Mouse (Mus musculus) ES-E14 (cell line): Measurements from ENCODE around the gene Nr2e3. TPM values are rescaled to one million over a fixed set of nuclear protein-coding genes. Genes with fewer than 3 reads are reported as not detected.

Experiments used
- DNase-seq: peaks from one replicate; pipeline ENCODE4 v3.0.0-alpha.2; 2013; ENCODE audit warnings: low read depth, low spot score
- H3K27ac ChIP-seq: 2 replicates; pipeline ENCODE4 v1.5.1; 2012; ENCODE audit warnings: low read depth, mild to moderate bottlenecking, low read length, moderate library complexity, mixed read lengths; ENCODE audit not compliant: poor library complexity, insufficient read depth, severe bottlenecking
- H3K36me3 ChIP-seq: 2 replicates; pipeline ENCODE4 v1.6.1; 2012; ENCODE audit warnings: mild to moderate bottlenecking, low read length, moderate library complexity, mixed read lengths; ENCODE audit not compliant: control insufficient read depth, poor library complexity, insufficient read depth, severe bottlenecking
- H3K4me1 ChIP-seq, 2 experiments: fragments of 150-350 bp in 1 of 2; sonication (generic) in 1 of 2; 2 replicates each; pipeline ENCODE4 v1.6.1; 2012; ENCODE audit warnings: low read length in 2 of 2, mild to moderate bottlenecking in 1 of 2, mixed read lengths in 1 of 2; ENCODE audit not compliant: control insufficient read depth in 2 of 2, insufficient read depth in 2 of 2, poor library complexity in 1 of 2
- H3K4me3 ChIP-seq, 2 experiments: fragments of 150-350 bp in 1 of 2; sonication (generic) in 1 of 2; 2 replicates each; pipeline ENCODE4 v1.5.1; 2012; ENCODE audit warnings: low read length in 2 of 2, low read depth in 1 of 2, mild to moderate bottlenecking in 1 of 2, mixed read lengths in 1 of 2; ENCODE audit not compliant: insufficient read depth in 1 of 2, poor library complexity in 1 of 2, severe bottlenecking in 1 of 2
- H3K9ac ChIP-seq: 2 replicates; pipeline ENCODE4 v1.6.1; 2012; ENCODE audit warnings: low read depth, mild to moderate bottlenecking, low read length, mixed read lengths; ENCODE audit not compliant: poor library complexity, insufficient read depth, severe bottlenecking
- H3K9me3 ChIP-seq: fragments of 150-350 bp; sonication (generic); 2 replicates; pipeline ENCODE4 v1.6.1; 2012; ENCODE audit warnings: low read depth, mild to moderate bottlenecking, low read length; ENCODE audit not compliant: control insufficient read depth, insufficient read depth
- CHD2 ChIP-seq: IDR thresholded peaks from 2 replicates; pipeline ENCODE4 v1.6.1; 2014; ENCODE audit warnings: mild to moderate bottlenecking, low read depth, low read length, inconsistent platforms
- HCFC1 ChIP-seq: IDR thresholded peaks from 2 replicates; pipeline ENCODE4 v1.6.1; 2012; ENCODE audit warnings: low read length, inconsistent platforms, borderline replicate concordance; ENCODE audit not compliant: insufficient read depth
- MAFK ChIP-seq: IDR thresholded peaks from 2 replicates; pipeline ENCODE4 v1.6.1; 2014; ENCODE audit warnings: mild to moderate bottlenecking, low read depth, low read length, inconsistent platforms; ENCODE audit not compliant: insufficient read depth
- ZC3H11A ChIP-seq: IDR thresholded peaks from 2 replicates; pipeline ENCODE4 v1.6.1; 2012; ENCODE audit warnings: low read depth, mild to moderate bottlenecking, inconsistent platforms, low read length, borderline replicate concordance
- ZNF384 ChIP-seq: IDR thresholded peaks from 2 replicates; pipeline ENCODE4 v1.6.1; 2012; ENCODE audit warnings: low read depth, low read length, inconsistent platforms
- in situ Hi-C, 2 experiments: fragments of 600-800 bp; cut with MboI; formaldehyde crosslinking; loops; one replicate each; pipeline ENCODE4 v1.15.1; 2025; ENCODE audit warnings: low sequenced_read_pairs in 2 of 2, inconsistent platforms in 1 of 2; ENCODE audit not compliant: unreplicated experiment in 2 of 2
- total RNA-seq: library from RNA; depleted of rRNA; stranded (reverse); fragments of 300-350 nt; gene quantifications from 2 replicates; pipeline ENCODE4 v1.2.3, GENCODE M21; 2012; rRNA removed

Nr2e3 gene
- total RNA-seq, 1 experiment: 0.31 TPM

GRCm38 (mm10) chr9:59914761-59915160 is 45.7 kb downstream of the Nr2e3 start:
- TF ChIP-seq ZC3H11A (no peak), CHD2 (no peak), ZNF384 (no peak), HCFC1 (no peak), MAFK (no peak)
- H3K36me3 ChIP-seq: no peaks in the 10 kb centered on the region; the same call in 1 of the 2 replicates
- no peak overlapping the region for H3K4me3 ChIP-seq
- H3K4me1 ChIP-seq: no peaks in the 10 kb centered on the region
- H3K9ac ChIP-seq: no peak overlapping the region
- no peak for DNase-seq
- in situ Hi-C loops: no loop called here
- H3K27ac ChIP-seq: no peak overlapping the region
- no peaks in the 10 kb centered on the region for H3K9me3 ChIP-seq

- Histone ChIP-seq H3K4me1 (no peaks in the 10 kb centered on the region), H3K36me3 (no peaks in the 10 kb centered on the region), H3K27ac (no peak overlapping the region), H3K4me3 (no peak overlapping the region), H3K9ac (no peak overlapping the region), H3K9me3 (no peaks in the 10 kb centered on the region)
- TF ChIP-seq MAFK (no peak), HCFC1 (no peak), ZC3H11A (no peak), ZNF384 (no peak), CHD2 (no peak)
- in situ Hi-C loops: no loop called here
- no peak for DNase-seq
These were observed 57.1 kb downstream of the Nr2e3 start for GRCm38 (mm10) chr9:59903382-59903781.

Other genes starting within 250 kb of the Nr2e3 start
- 5.0 and 6.1 TPM in 2 replicates for gene Senp8, start 209.9 kb downstream of the Nr2e3 start, total RNA-seq
- gene Myo9a, start 209.8 kb downstream of the Nr2e3 start, total RNA-seq: 13.0 and 17.0 TPM in 2 replicates